Mouse (Mus musculus) cortical plate, adult 2 months (tissue): ENCODE results near the gene Ftsj3.

Experiments used
- CTCF ChIP-seq: fragments of 200-500 bp; IDR thresholded peaks from 2 replicates; pipeline ENCODE4 v1.5.1; 2011; ENCODE audit warnings: mild to moderate bottlenecking, control low read depth, low read length; ENCODE audit not compliant: insufficient read depth; ENCODE audit errors: extremely low read depth
- POLR2A ChIP-seq: fragments of 200-500 bp; IDR thresholded peaks from 2 replicates; pipeline ENCODE4 v1.6.1; 2011; ENCODE audit warnings: mild to moderate bottlenecking, low read length, control low read depth; ENCODE audit not compliant: insufficient read depth; ENCODE audit errors: extremely low read depth

DNA sequence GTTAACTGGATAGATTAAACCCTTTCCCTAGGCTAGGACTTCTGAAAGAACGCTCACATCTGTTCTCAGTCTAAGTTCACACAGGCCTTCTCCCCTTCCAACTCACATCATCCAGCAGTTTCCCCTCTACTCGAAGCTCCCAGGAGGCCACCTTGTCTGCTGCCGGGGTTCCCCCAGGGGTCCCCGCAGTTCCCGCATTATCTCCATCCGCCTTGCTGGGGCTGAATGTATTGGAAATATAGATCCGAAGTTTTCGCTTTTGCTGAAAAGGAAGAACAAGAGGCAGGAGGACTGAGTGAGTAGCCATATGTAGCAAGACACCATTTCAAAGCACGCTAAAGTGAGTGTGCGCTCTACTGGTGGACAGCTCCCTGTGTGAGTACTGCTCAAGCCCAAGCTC, 10.6 kb upstream of the Ftsj3 start:
- TF ChIP-seq CTCF, result no peak
- no peak for TF ChIP-seq POLR2A
